Mouse (Mus musculus) small intestine, adult 2 months (tissue): ENCODE measurements around the gene Wnt1.

ENCODE experiments used
- CTCF ChIP-seq: fragments of 200-500 bp; IDR thresholded peaks from 2 replicates; pipeline ENCODE4 v1.5.1; 2012; ENCODE audit warnings: low read depth, mild to moderate bottlenecking, control low read depth, inconsistent platforms, low read length, moderate library complexity, mixed read lengths; ENCODE audit not compliant: insufficient replicate concordance, insufficient read length; ENCODE audit errors: extremely low read depth
- POLR2A ChIP-seq: fragments of 200-500 bp; IDR thresholded peaks from 2 replicates; pipeline ENCODE4 v1.6.1; 2012; ENCODE audit warnings: low read depth, mild to moderate bottlenecking, control low read depth, inconsistent platforms, low read length, moderate library complexity

DNA sequence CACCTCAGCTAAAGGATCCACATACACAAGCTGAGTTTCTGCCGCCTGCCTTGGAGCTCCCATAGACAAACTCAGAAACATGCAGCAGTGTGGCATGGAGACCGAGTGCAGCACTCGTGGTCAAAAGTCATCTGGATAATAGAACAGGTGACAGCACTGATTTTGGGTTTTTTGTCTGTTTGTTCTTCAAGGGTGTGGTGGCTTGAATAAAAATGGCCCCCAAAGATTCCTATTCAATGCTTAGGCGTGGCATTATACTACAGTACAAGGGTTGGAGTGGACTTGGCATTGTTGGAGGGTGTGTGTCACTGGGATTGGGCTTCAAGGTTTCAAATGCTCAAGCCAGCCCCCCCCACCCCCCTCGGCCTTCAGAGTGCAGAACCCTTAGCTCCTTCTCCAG lies 32.5 kb downstream of the Wnt1 start:
- TF ChIP-seq CTCF (no peak), POLR2A (no peak)
